Mouse (Mus musculus) hematopoietic stem cell, adult 5-6 weeks (primary cell): Measurements from ENCODE around the gene Alkbh3. TPM values are rescaled to one million over a fixed set of nuclear protein-coding genes. Genes with fewer than 3 reads are reported as not detected.

Experiments used
- ATAC-seq, 2 experiments: fragments of 125-278 bp in 1 of 2; replicated peaks in 1 of 2; 2 replicates each; pipeline ENCODE4 v1.8.0; 2016 to 2017; ENCODE audit warnings: inconsistent platforms in 2 of 2, mild to moderate bottlenecking in 2 of 2, moderate number of reproducible peaks in 2 of 2, low read depth in 1 of 2, moderate TSS enrichment in 1 of 2; ENCODE audit not compliant: low FRiP score in 2 of 2, poor library complexity in 2 of 2, severe bottlenecking in 2 of 2, insufficient read depth in 1 of 2, low TSS enrichment in 1 of 2
- total RNA-seq: library from RNA; stranded (forward); fragments of 172-1452, 232-1000 nt; gene quantifications from 2 replicates; pipeline ENCODE4 v1.2.3, GENCODE M21; 2017

Gene Alkbh3
- total RNA-seq, 1 experiment from 2014 or later, result 29.3 TPM

DNA sequence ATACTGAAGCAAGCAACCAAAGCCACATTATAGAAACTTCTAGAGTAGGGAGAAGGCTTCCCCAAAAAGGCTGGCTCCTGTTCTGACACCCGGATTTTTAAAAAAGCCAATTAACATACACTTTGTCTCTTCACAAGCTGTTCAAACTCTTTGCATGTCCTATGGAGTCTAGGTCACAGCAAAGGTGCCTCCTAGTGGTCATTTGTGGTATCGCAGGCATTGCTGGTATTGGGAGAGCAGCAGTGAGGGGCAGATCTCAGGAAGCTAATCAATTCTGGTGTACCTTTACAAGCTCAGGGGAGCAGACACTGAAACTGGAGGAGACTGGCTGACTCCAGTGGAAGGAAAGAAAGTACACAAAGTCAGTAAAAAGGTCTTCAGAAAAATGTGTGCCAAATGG, 8.3 kb downstream of the Alkbh3 start:
- peak; percentile 75 to 78; a peak in 3 of 4 replicates for ATAC-seq

DNA sequence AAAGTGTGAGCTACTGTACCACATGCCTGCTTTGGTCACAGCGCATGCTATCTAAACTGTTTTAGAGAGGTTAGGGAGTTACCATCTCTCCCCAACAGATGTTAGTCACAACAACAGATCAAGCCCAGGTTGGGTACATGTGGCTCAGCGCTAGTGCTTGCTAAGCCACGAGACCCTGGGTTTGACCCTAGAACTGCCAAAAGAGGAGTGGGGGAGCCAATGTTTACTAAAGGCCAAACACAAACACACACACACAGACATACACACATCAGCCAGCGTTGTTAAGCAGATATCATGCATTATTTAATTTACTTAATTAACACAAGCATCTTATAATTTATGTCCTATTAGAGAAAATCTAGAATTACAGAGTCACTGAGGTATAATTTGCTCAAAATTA, 8.7 kb downstream of the Alkbh3 start:
- ATAC-seq, result no peak

DNA sequence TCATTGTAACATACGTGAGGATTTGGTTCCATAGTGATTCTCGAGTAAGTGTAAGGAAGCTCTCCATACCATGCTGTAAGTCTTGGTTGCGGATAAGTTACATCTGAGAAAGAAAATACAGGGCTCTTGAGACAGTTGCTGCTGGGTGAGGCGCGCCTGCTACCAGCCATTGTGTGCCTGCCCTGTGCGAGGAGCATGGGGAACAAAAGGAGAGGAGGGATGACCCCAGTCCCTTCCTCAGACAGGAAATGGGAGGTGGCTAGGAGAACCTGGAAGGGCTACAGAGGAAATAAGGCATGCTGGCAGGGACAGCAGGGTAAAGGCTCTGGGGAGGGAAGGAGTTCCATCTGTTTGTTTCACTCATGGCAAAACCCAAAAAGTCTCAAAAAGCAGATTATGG, 9.2 kb downstream of the Alkbh3 start:
- ATAC-seq, result no peak

DNA sequence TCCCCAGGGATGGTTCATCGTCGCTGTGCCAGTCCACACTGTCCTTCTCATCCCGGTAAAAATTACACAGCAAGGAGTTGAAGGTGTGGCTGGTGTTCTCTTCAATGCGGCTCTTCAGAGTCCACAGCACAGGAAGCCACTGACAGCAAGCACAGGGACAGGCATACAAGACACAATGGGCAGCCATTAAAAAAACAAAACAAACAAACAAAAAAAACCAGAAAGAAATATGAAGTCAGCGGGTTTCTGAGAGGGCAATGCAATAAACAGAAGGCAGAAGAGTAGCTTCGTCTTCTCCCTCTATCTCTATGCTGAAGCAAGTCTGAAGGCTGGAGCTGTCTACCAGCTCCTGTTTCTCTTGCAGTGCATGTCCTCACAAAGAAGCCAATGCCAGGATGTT, 14.4 kb downstream of the Alkbh3 start, which contains the start of gene Gm27027:
Gene Gm27027 (minus strand): TSS at position 101 of the 400 bp plus-strand sequence.
- ATAC-seq, result no peak

DNA sequence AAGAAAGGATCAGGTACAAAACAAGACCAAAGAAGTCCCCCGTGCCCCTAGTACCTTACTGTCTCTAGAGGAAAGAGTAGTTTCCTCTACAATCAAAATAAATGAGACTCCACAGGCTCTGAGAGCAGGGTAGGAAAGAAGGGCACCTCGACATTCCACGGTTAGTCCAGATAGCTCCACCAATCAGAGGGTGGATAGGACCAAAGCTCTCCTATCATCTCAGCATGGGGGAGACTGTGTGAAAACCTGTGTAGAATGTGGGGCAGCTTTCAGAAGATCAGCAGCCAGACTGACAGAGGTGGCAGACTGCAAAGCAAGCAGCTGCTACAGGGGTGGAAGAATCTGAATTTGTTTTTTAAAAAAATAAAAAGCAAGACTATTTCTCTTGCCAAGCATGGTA, 17.8 kb downstream of the Alkbh3 start:
- ATAC-seq, result no peak

DNA sequence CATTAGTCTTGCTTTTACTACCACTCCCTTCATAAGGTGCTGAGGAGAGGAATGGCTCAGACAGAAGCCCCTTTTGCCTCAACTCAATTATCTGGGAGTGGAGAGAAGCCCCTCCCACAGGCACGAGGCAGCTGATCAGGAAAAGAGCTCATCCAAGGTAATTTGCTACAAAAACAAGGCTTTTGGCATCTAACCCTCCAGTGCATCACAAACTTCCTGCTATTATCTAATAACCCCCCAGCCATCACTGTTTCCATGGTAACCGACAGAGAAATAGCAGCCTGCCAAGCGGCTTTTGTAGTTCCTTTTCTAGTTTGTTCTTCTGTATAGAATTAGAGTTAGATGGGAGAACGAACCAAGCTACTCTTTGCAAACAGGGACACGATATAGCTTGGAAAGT, 18.3 kb downstream of the Alkbh3 start:
- ATAC-seq, result no peak

DNA sequence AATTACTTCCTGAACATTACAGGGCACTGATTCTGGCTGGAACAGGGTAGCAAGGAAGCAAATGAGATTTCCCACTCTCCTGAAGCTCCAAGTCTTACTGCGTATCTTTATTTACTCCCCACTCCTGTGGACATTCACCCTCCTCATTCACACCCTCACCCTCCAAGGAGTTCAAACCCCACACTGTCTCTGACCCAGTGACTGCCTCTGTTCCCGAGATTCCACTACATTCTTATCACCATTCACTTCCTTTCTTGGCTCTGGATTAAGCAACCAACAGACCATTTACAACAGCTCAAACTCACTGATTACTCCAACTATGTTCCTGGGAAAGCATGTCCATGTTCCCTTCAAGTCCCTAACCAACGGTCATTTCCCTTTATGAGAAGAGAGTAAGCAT, 19.3 kb downstream of the Alkbh3 start:
- no peak for ATAC-seq

DNA sequence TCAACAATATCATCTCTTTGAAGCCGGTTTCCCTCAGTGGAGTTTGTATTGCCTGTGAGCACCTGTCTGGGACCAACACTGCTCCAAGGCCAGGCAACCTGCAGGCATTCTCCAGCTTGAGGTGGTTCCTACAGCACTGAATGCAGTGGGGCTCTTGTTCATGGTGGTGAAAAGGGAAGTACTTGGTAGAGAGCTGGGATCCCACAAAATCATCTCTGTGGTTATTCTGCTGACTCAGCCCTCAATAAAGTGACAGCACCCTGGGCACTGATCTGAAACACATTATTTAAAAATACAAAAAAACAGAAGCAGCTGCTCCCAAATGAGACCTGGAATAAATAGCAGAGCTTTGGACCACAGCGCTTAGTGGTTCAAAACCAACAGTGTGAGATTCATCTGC, 22.2 kb downstream of the Alkbh3 start:
- ATAC-seq, result peak; percentile 81 to 87

DNA sequence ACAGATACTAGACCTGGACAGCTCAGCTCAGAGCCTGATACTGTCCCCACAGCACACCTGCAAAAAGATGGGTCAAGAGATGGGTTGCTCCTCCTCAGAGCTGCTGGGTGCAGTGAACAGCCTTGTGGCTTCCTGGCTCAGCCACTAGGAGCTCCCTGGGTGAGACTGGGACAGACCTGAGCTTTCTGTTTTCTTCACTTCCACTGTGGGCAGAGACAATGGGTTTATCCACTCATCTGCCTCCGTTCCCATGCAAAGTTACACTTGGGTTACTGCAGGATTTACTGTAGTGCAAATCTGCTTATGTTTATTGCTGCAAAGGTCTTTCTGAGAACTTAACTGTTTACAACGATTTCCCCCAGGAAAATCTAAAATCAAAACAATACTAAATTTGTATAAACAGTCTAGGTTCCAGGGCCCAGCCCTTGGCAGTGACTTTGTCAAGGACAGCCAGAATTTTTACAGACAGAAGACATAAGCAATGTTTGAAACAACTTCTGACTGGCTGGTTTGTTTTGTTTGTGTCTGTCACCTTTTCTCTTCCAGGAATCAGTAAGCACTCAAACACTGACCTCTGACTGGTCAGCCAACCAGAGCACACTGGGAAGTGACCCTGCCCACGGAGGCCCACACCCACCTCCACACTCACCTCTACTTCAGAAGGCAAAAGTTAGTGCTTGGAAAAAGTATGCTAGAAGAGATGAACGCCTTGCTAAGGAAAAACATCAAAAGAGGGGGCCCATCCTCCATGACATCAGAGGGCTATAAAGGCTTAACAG, 28.0 kb downstream of the Alkbh3 start:
- ATAC-seq, result no peak

DNA sequence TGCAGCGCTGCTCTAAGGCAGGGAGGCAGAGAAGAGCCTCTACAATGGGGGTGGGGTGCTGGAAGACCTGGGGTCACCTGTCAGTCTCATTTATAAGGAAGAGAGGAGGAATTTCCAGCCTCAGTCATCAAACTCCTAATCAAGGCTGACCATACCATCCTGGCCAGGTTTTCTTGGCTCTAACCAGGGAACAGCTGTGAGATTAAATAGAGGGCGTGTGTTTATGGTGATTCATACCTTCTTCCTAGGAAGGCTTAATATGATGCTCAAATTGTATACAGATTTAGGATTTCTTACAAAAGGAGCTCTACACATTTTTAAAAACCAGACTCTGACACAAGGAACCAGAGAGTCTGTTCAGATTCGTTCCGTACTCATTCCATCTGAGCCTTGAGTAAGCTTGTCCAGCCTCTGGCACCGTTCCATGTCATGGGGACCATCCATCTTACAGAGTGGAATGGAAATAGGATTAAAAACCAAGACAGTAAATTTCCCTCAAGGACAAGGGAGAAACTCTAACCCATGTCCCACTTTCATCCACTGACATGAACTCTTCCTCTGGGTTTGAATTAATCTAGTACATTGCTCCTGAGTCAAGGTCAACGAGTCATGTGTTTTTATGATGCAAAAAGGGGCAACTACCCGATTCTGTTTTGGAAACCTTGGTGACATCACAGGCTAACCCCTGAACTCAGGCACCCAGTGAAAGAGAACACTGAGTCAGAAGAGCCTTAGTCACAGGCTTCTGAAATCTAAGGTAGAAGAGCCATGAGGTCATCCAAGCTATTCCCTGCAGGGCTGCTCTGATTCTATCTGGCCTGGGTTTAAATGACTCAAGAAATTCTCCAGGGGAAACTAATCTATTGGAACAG, 31.1 kb downstream of the Alkbh3 start:
- no peak for ATAC-seq

DNA sequence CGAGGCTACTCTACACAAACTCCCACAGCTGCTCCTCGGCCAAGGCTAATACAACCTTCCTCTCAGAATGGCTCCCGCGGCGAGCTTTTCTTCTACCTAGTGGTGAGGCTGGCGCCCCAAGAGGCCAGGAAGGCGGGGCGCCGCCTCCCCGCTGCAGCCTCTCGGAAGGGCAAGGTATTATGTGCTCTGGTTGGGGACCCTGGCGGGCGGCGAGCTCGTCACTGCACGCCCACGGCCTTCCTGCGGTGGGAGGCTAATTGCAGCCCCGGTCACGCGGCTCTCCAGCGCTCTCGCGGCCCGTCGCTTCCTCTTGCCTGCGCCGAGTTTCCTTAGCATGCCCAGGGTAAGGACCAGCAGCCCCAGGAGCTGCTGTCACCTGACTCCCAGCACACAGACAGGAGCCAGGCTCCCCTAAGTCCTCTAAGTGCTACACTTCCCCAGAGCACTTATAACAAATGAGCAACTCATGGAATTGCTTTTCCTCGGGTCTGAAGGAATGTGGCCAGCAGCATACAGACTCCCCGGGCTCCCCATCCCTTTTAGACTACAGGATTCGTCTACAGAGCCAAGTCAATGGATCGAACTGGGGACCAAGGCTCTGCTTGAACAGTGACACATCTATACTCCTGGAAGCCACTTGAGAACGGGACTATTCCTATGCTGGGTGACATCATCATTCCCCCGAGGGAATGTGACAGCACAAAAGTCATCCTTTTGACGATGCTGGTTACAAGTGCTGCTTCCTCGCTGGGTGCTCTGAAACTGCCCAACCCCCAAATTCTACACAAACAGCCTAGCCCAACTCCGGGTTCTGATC, 34.0 kb downstream of the Alkbh3 start:
- ATAC-seq, result peak; percentile 91 to 95

DNA sequence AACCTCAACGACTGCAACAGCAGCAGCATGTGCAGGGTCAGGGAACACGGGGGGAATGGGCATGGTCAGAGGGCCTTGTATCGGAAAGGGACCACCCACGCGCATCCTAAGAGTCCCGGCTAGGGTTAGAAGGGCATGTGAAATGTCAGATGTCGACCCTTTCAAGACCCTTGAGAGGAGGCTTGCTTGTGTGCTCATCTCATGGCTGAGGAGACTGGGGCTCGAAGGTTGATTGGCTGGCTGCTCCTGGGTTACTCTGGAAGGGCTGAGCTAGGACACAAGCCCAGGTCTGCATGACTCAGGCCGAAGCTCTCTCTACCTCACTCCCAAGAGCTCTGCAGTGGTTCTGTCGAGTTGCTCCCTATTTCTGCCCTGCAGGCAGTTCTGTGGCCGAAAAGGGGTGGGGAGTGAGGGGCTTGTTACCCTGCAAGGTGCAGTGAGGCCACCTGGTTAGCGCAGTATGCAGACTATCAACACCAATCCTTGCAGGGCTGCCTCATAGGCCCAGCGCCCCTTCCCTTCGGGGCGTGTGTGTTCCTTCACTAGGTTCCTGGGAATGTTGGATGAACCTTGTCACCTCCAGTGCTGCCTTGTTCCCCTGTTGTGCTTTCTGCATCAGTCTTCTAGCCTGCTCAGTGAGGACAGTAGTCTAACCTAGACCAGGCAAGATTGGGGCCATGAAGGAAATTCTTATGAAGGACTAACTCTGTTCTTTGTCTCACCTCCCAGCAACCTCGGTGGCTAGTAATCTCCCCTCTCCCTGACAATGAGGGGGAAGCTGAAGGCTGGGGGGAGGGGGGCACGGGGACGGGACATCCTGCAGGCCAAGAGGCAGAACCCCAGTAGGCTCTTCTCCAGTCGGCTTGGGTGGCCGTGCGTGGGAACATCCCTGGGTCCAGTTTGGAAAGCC, 34.8 kb downstream of the Alkbh3 start:
- no peak for ATAC-seq

DNA sequence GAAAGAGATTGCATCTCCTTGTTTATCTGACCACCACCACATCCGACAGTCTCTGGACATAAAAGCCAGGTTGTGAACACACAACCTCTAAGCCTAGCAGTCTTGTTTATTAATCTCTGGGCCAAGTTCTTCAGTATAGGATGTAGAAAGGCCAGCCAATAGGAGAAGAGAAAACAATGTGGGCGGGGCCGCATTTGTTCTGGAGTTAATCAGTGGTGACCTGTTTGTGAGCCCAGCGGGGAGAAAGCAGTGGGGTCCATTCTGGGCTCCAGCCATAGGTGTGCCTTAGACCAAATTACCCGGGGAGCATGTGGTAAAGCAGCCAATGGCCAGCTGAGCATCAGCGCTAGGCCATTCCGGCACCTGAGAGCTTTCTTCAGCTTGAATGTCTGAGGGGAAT, 35.6 kb downstream of the Alkbh3 start:
- ATAC-seq, result no peak

DNA sequence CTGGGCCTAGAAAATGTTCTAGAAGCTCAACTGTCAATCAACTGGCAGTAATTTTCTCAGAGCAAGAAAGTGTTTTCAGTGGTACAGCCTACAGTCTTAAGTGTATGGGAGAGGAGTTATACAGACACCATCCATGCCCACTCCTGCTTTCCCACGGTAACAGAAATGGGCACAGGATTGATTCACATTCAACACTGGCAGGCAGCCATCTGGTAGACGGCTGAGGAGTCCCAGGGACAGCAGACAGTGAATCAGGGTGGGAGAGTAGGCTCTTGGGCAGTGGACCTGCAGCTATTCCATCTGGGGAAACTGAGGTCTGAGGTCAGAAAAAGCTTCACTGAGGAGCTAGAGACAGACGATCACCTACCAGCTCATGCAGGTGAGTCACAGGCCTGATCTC, 39.0 kb downstream of the Alkbh3 start:
- no peak for ATAC-seq

DNA sequence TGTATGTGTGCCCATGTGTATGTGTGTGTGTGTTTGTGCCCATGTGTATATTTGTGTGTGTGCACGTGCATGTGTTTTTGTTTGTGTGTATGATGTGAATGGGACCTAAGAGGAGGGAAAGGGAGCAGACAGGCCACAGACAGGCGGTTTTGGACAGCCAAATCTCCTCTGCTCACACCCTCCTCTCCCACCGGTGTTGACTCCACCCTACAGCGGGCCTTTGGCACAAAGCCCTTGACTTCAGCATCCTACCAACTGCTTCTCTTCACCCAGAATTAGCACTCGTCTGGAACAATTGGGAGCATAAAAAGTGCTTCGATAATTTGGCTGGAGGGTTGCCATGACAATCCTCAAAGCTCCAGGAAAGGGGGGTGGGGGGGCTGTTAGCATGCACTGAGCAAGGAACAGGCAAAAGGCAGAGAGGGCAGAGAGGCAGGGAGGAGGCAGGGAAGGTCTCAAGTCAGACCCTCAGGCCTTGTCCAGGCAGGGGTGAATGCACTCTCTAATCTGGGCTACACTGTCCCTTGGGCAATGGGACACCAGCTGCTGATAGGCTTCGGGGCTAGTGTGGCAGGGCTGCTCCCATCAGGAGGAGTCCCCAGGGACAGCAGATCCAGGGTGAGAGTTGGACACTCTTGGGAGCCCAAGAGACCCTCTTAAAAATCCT, 46.0 kb downstream of the Alkbh3 start:
- no peak for ATAC-seq

DNA sequence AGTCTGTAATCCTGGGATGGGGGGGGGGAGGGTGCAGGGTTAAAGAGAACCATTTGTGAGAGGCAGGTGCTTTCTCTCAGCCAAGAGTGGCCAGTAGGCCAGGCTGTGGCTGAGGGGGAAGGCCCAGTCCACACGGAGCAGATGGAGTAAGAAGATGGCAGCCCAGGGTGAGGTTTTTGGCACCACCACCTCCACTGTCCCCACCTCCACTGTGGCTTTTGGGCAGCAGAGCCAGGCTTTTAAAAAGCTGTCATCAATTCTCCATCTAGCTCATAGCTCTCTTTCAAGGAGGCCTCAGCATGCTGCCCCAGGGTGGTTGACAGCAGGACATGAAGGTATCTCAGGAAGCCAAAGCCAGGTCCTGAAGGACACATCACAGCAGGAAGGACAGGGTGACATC, 46.8 kb downstream of the Alkbh3 start:
- ATAC-seq, result no peak
